Mouse (Mus musculus) G1E (cell line): Measurements from ENCODE around the gene Erv3.

Source experiments
- CTCF ChIP-seq: IDR thresholded peaks from 2 replicates; pipeline ENCODE4 v1.5.1; 2012; ENCODE audit warnings: low read depth, low read length, inconsistent platforms, mixed read lengths
- GATA1 ChIP-seq: IDR thresholded peaks from 2 replicates; pipeline ENCODE4 v1.6.1; 2012; ENCODE audit warnings: borderline replicate concordance, low read length, inconsistent platforms, mixed read lengths
- TAL1 ChIP-seq: conservative IDR thresholded peaks from 2 replicates; pipeline ENCODE4 v1.6.1; 2012; ENCODE audit warnings: low read depth, low read length, inconsistent platforms, mixed read lengths

DNA sequence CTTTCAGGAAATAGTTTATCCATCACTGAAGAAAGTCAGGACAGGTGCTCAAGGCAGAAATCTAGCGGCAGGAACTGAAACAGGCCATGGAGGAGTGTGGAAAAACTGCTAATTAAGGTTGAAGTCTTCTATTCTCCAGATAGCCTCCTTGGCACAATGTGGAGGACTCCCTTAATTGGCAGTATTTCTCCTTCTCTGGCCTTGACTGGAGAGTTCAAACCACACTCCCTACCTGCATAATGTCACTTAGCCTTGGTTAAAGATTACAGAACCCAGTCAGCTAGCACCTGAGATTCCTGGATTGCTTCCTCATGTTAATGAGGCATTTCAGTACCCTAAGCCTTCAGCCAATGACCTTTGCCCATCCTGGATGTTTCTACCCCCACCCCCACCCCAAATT, 25.3 kb downstream of the Erv3 start:
- TF ChIP-seq CTCF (no peak), GATA1 (no peak), TAL1 (no peak)
